Mouse (Mus musculus) skeletal muscle tissue, adult 2 months (tissue): Measurements from ENCODE around the gene Nit1.
"Not testable (repeated sequence)": the region's sequence is repeated elsewhere in the genome, so short reads cannot be mapped to it uniquely, and the experiment has no call there.

ENCODE experiments used
- DNase-seq: peaks from one replicate; pipeline ENCODE4 v3.0.0-alpha.2; 2012; ENCODE audit warnings: low read depth, low spot score

The Nit1 gene

GRCm38 (mm10) chr1:171349210-171349609 is 3.8 kb upstream of the Nit1 start:
- no peak for DNase-seq

- DNase-seq = no peak
These were observed 3.2 kb upstream of the Nit1 start for GRCm38 (mm10) chr1:171348665-171349064.

- DNase-seq = no peak
These were observed 627 bp upstream of the Nit1 start for GRCm38 (mm10) chr1:171346095-171346450.

- DNase-seq = no peak
These were observed 731 bp downstream of the Nit1 start for GRCm38 (mm10) chr1:171344715-171345114.

GRCm38 (mm10) chr1:171343922-171344677 is 1.3 kb downstream of the Nit1 start:
- DNase-seq = no peak

- no peak for DNase-seq
These were observed 2.9 kb downstream of the Nit1 start for GRCm38 (mm10) chr1:171342262-171343207.

GRCm38 (mm10) chr1:171330216-171330560 is 15.3 kb downstream of the Nit1 start:
- DNase-seq = no peak

- DNase-seq = no peak
These were observed 15.8 kb downstream of the Nit1 start for GRCm38 (mm10) chr1:171329433-171330215.

GRCm38 (mm10) chr1:171328839-171329432 is 16.5 kb downstream of the Nit1 start, which contains the start of gene Dedd:
Gene Dedd (plus strand): TSS chr1:171329145.
- DNase-seq = peak; percentile 92

- DNase-seq = no peak
These were observed 17.2 kb downstream of the Nit1 start for GRCm38 (mm10) chr1:171328244-171328643.

- DNase-seq = not testable (repeated sequence)
These were observed 18.9 kb downstream of the Nit1 start for GRCm38 (mm10) chr1:171326588-171326987.

- DNase-seq = no peak
These were observed 19.9 kb downstream of the Nit1 start for GRCm38 (mm10) chr1:171325571-171325970.

GRCm38 (mm10) chr1:171322012-171322411 is 23.4 kb downstream of the Nit1 start:
- no peak for DNase-seq

GRCm38 (mm10) chr1:171321415-171321814 is 24.0 kb downstream of the Nit1 start:
- DNase-seq = no peak

GRCm38 (mm10) chr1:171320151-171320550 is 25.3 kb downstream of the Nit1 start:
- no peak for DNase-seq

- no peak for DNase-seq
These were observed 25.7 kb downstream of the Nit1 start for GRCm38 (mm10) chr1:171319748-171320147.

GRCm38 (mm10) chr1:171309321-171309720 is 36.1 kb downstream of the Nit1 start:
- DNase-seq = no peak

- not testable (repeated sequence) for DNase-seq
These were observed 39.3 kb downstream of the Nit1 start for GRCm38 (mm10) chr1:171306157-171306556.

GRCm38 (mm10) chr1:171298226-171298625 is 47.2 kb downstream of the Nit1 start:
- DNase-seq = no peak

GRCm38 (mm10) chr1:171295063-171295402 is 50.4 kb downstream of the Nit1 start:
- no peak for DNase-seq

- DNase-seq = peak; percentile 78
These were observed 51.0 kb downstream of the Nit1 start, which contains the start of gene Ufc1 for GRCm38 (mm10) chr1:171294298-171295062. Gene Ufc1 (minus strand): TSS chr1:171295024.
